Mouse (Mus musculus) urinary bladder, adult 18-20 months (tissue): Measurements from ENCODE around the gene Col27a1.

ENCODE experiments used
- DNase-seq, 2 experiments: peaks; one replicate each; pipeline ENCODE4 v3.0.0; 2022; ENCODE audit warnings: low spot score in 2 of 2, mixed read lengths in 2 of 2

The Col27a1 gene

DNA sequence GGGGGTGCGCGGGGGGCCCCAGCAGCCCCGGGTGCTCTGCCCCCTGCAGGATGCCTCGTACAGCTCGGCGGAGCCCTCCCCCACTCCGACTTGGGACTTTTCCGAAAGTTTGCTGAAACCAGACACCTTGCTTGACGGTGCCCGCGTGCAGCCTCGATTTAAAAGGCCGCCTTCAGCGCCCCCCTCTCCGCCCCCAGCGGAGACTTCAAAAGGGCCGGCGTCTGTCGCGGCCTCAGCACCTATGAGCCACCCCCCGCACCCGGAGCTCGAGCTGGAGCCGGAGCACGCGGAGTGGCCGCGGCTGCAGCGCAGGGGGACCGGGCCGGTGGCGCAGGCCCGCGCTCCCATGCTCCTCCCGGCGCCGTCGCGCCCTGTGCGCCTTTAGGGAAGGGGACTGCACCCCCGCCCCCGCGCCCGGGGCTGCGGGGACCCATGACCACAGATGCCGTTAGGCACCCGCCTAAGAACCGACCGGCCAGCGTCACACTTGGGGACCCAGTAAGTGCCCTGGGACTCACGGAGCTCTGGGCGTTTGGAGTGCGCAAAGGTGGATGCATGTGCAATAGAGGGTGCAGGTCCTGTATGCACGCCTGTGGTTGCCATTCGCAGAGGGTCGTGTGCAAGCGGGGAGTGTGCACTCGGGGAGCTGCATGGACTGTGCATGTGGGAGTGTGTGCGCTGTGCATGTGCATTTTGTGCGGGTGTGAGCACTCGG is at the start of gene Col27a1:
Col27a1 (plus strand) TSS at position 98 of the 715 bp plus-strand sequence.
- no peak for DNase-seq

- no peak for DNase-seq
These were observed 48.2 kb upstream of the Col27a1 start for GRCm38 (mm10) chr4:63165636-63166035.

DNA sequence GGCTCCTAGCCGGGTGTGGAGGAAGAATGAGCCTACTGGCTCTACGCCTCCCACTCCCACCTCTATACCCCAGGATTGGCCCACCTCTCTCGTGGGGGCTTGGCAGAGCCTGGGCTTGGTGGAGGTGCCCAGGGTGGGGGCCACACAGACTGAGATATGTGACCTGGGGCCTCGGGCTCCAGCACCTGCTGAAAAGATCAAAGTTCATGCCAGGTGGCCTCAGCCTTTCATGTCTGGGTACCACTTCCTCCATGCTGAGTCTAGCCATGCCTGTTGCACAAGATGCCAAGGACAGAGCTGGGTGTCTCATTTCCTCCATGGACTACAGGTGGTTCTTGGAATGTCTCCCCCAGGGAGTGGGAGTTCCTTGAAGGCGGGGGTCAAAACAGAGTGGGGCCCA is 47.5 kb upstream of the Col27a1 start:
- DNase-seq = no peak

- no peak for DNase-seq
These were observed 43.7 kb upstream of the Col27a1 start for GRCm38 (mm10) chr4:63170061-63170460.

DNA sequence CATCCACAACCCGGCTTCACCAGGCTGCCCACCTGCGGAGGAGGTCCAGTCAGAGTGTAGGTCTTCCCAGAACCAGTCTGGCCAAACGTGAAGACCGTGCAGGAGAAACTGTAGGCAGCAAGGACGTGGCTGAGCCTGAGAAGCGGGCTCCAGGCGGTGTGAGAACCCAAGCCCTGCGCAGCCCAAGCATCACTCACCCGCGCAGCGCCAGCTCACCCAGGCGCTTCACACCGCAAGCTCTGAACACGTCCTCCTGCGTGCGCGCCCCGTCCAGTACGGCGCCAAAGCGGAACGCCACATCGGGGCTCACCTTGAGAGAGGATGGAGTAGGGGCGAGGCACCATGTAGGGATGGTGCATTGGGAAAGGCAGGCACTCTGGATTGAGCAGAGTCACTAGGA is 42.7 kb upstream of the Col27a1 start:
- no peak for DNase-seq

GRCm38 (mm10) chr4:63171969-63172685 is 41.7 kb upstream of the Col27a1 start, which contains the start of gene Kif12:
Gene Kif12, minus strand, starts transcription at chr4:63172131.
- no peak for DNase-seq

- DNase-seq = peak in 1 of 2 experiments; percentile 11
These were observed 32.2 kb upstream of the Col27a1 start for GRCm38 (mm10) chr4:63181556-63181955.

GRCm38 (mm10) chr4:63186281-63186870 is 27.4 kb upstream of the Col27a1 start:
- no peak for DNase-seq

DNA sequence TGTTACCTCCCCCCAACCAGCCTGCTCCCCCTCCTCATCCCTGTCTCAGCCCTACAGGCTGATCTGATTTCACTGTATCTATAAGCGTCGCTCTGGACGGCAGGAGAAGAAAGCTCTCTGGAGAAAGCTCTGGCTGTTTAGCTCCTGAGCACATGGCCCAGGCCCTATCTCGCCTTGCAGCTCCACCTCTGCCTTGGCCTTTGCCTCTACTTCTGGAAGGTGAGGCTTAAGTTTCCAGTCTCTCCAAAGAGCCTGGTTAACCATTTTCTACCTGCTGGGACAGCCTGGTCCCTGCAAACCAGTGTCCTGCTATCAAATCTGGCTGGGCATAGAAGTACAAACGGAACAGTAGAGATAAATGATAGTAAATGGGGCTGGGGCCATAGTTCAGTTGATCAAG is 22.2 kb upstream of the Col27a1 start:
- no peak for DNase-seq

DNA sequence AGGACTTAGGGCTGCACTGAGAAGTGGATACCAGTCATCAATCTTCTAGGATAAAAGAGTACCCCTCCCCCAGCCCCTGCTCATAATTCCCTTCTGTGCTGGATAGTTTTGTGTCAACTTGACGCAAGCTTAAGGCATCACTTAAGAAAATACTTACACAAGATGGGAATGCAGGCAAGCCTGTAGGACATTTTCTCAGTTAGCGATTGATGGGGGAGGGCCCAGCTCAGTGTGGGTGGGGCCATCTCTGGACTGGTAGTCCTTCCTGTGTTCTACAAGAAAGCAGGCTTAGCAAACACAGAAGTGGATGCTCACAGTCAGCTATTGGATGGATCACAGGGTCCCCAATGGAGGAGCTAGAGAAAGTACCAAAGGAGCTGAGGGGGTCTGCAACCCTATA is 19.4 kb upstream of the Col27a1 start:
- no peak for DNase-seq

DNA sequence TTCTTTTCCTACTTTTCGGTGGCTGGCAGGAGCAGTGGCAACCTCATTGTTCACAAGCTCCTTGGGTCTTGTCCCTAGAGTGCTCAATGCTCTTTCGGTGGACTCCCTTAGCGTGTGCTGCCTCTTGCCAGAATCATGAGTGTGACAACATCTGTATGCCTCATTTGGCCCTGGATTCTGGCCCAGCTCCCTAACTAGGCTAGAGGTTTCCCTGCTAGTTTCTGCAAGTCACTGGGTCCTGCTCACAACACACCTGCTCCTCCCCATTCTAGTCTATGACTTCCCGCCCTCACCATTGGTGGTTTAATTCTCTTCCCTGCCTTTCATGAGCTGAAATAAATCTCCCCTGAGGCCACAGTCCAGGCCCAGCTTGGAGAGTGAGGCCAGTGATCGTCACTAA is 14.4 kb upstream of the Col27a1 start:
- DNase-seq = no peak

- DNase-seq = no peak
These were observed 9.9 kb upstream of the Col27a1 start for GRCm38 (mm10) chr4:63203874-63204273.

- DNase-seq = no peak
These were observed 8.2 kb upstream of the Col27a1 start for GRCm38 (mm10) chr4:63205583-63205982.

- DNase-seq = peak; percentile 64 to 66
These were observed 1.6 kb downstream of the Col27a1 start for GRCm38 (mm10) chr4:63215185-63215992.

GRCm38 (mm10) chr4:63215993-63216531 is 2.3 kb downstream of the Col27a1 start:
- peak in 1 of 2 experiments; percentile 35 for DNase-seq

DNA sequence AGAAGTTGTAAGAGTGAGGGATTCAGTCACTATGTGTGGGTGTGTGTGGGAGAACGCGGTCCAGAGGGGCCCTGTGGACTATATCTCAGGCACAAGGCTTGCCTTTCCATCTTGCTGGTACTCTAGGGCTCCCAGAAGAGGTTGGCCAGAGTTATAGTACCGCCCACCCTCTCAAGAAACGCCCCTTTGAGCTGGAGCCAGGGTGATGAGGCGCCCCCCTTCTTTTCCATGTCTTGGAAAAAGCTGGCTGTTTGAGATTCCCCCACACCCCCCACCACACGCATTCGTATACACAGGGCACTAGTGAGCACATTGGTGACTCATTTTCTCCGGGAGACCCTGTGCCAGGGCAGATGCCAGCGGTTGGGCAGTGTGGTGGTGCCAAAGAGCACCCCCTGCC is 2.8 kb downstream of the Col27a1 start:
- no peak for DNase-seq

- DNase-seq = no peak
These were observed 3.7 kb downstream of the Col27a1 start for GRCm38 (mm10) chr4:63217513-63217912.

DNA sequence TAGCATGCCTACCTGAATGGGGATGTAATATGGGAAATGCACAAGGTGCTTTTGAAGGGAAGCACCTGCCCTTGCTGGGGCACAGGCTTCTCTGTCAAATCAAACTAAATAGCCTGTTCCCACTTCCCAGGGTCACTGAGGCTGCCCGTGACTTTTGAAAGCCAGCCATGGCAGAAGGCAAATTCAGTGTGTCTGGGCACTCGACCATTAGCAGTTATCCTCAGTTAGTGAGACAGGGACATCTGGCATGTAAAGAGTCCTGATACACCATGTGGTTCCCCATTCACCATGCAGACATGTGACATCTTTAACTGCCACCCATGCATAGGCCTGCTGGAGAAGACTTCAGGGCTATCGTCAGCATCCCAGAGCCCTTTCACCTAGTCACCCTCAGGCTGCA is 5.3 kb downstream of the Col27a1 start:
- DNase-seq = no peak

- no peak for DNase-seq
These were observed 5.8 kb downstream of the Col27a1 start for GRCm38 (mm10) chr4:63219635-63220034.

GRCm38 (mm10) chr4:63221096-63221958 is 7.5 kb downstream of the Col27a1 start:
- DNase-seq = no peak

DNA sequence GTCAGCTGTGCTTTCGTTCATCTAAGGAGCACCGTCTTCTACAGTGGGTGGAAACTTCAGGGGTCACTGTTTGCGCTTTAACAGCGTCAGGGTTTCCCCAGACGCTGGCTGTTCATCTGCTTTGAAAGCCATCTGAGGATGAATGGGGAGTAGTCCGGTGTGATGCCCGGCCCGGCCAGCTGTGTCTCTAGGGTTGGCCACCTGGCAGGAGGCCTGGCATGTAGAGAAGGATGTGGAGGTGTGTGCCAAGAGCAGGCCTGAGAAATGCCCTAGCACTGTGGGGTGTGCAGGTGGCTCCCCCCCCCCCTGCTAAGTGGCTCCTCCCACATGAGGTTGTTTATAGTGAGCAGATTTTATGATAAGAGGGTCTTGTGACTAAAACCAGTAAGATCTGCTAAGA is 8.4 kb downstream of the Col27a1 start:
- DNase-seq = no peak
